Mouse (Mus musculus) lung, embryonic 16.5 days (tissue): ENCODE data around the gene Ubc. TPM values are rescaled to one million over a fixed set of nuclear protein-coding genes. Genes with fewer than 3 reads are reported as not detected.
"Not testable (repeated sequence)": the region's sequence is repeated elsewhere in the genome, so short reads cannot be mapped to it uniquely, and the experiment has no call there.

Experiments
- ATAC-seq: fragments of 200-750 bp; cut with Nextera tagmentation; 2 replicates; pipeline ENCODE4 v1.8.0; 2017; ENCODE audit warnings: low read depth, mild to moderate bottlenecking, moderate library complexity
- H3K27ac ChIP-seq: fragments of 300-500 bp; sonication (generic); 2 replicates; pipeline ENCODE4 v1.5.1; 2014; ENCODE audit warnings: mild to moderate bottlenecking, control low read depth, low read length
- H3K27me3 ChIP-seq: fragments of 300-500 bp; sonication (generic); 2 replicates; pipeline ENCODE4 v1.6.1; 2014; ENCODE audit warnings: low read depth, low read length, mixed read lengths; ENCODE audit not compliant: control insufficient read depth, insufficient read depth
- H3K36me3 ChIP-seq: fragments of 300-500 bp; sonication (generic); 2 replicates; pipeline ENCODE4 v1.6.1; 2014; ENCODE audit warnings: low read length; ENCODE audit not compliant: control insufficient read depth, insufficient read depth
- H3K4me1 ChIP-seq: fragments of 300-500 bp; sonication (generic); replicated peaks from 2 replicates; pipeline ENCODE4 v1.6.1; 2014; ENCODE audit warnings: low read length, mixed read lengths; ENCODE audit not compliant: control insufficient read depth, insufficient read depth
- H3K4me2 ChIP-seq: fragments of 300-500 bp; sonication (generic); 2 replicates; pipeline ENCODE4 v1.6.1; 2014; ENCODE audit warnings: low read depth, low read length, control low read depth
- H3K4me3 ChIP-seq: fragments of 300-500 bp; sonication (generic); 2 replicates; pipeline ENCODE4 v1.5.1; 2014; ENCODE audit warnings: mild to moderate bottlenecking, low read length, control low read depth
- H3K9ac ChIP-seq: fragments of 300-500 bp; sonication (generic); 2 replicates; pipeline ENCODE4 v1.6.1; 2014; ENCODE audit warnings: low read length, control low read depth
- H3K9me3 ChIP-seq: fragments of 300-500 bp; sonication (generic); 2 replicates; pipeline ENCODE4 v1.6.1; 2016; ENCODE audit warnings: low read length; ENCODE audit not compliant: control insufficient read depth
- WGBS: fragments of 180-500 bp; shearing (Covaris S2); extraction: QIAGEN DNeasy Blood & Tissue Kit; methylation state at CpG from one replicate; pipeline ENCODE4 v1.1.7; 2014; 5-methylcytosine and 5-hydroxymethylcytosine counted together
- polyA plus RNA-seq: library from polyadenylated mRNA; unstranded; fragments of >200 nt; fragmentation: Nextera tagmentation; extraction: Ambion mirVana; gene quantifications from 2 replicates; pipeline ENCODE4 v1.2.1, GENCODE M21; 2015

Gene Ubc
- polyA plus RNA-seq, 1 experiment from 2014 or later, result 1,205 TPM

DNA sequence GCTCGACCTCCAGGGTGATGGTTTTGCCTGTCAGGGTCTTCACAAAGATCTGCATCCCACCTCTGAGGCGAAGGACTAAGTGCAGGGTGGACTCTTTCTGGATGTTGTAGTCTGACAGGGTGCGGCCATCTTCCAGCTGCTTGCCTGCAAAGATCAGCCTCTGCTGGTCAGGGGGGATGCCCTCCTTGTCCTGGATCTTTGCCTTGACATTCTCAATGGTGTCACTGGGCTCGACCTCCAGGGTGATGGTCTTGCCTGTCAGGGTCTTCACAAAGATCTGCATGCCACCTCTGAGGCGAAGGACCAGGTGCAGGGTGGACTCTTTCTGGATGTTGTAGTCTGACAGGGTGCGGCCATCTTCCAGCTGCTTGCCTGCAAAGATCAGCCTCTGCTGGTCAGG lies 2.7 kb downstream of the Ubc start:
- not testable (repeated sequence) for H3K4me3 ChIP-seq, H3K27ac ChIP-seq, H3K27me3 ChIP-seq, H3K9me3 ChIP-seq, H3K9ac ChIP-seq, H3K4me2 ChIP-seq, ATAC-seq
- WGBS, result 88% methylated on average over 5 of the region's 6 CpGs
- H3K4me1 ChIP-seq, result peaks cover 26% of the 10 kb centered on the region
- peaks cover 16% of the 10 kb centered on the region for H3K36me3 ChIP-seq

GRCm38 (mm10) chr5:125385215-125385940 lies 4.6 kb downstream of the Ubc start:
- H3K4me3 ChIP-seq, result 0 out of 2 replicates have a peak overlapping the region, but pooled peaks have one; percentile 7
- WGBS, result 65% methylated on average over 8 of the region's 8 CpGs
- no peak overlapping the region for H3K27ac ChIP-seq
- peaks cover 16% of the 10 kb centered on the region for H3K4me1 ChIP-seq
- peaks cover 16% of the 10 kb centered on the region for H3K36me3 ChIP-seq
- H3K9me3 ChIP-seq, result no peaks in the 10 kb centered on the region
- no peak overlapping the region for H3K4me2 ChIP-seq
- H3K27me3 ChIP-seq, result no peaks in the 10 kb centered on the region
- H3K9ac ChIP-seq, result no peak overlapping the region
- no peak for ATAC-seq

DNA sequence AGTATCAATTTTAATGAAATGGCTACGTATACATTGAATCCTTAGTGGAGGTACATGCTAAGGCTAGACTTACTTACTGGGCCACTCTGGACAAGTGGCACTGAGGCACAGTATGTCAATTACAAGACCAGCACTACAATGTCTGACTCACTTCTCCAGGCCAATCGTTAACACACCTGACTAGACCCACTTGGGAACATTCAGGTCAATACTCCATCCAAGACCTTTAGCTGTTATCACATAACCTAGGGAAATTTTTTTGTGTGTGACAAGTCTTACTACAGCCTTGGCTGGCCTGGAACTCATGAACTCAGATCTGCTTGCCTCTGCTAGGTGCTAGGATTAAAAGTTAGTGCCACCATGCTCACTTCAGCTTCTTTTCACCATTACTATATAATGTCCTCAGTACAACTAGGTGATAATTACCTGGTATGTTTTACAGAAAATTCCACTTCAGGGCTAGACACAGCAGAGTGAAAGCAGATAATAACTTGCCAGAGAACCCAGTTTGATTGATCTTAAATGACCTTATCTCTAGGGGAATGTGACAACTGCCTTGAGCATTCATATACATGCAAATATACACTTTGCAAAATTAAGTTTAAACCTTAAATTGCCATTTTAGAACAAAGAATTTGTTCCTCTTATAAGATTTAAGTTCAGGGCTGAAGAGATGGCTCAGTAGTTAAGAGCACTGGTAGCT lies 5.3 kb downstream of the Ubc start:
- Histone ChIP-seq H3K4me1 (peaks cover 14% of the 10 kb centered on the region), H3K4me3 (no peak overlapping the region), H3K9ac (no peak overlapping the region), H3K27me3 (no peaks in the 10 kb centered on the region), H3K27ac (no peak overlapping the region), H3K9me3 (no peaks in the 10 kb centered on the region), H3K36me3 (peaks cover 16% of the 10 kb centered on the region), H3K4me2 (no peak overlapping the region)
- ATAC-seq, result no peak
- WGBS, result 64% methylated on average over 2 of the region's 2 CpGs

- 69% methylated on average over 3 of the region's 3 CpGs for WGBS
- H3K4me2 ChIP-seq, result no peak overlapping the region
- H3K36me3 ChIP-seq, result peaks cover 16% of the 10 kb centered on the region
- ATAC-seq, result no peak
- no peak overlapping the region for H3K27ac ChIP-seq
- peaks cover 14% of the 10 kb centered on the region for H3K4me1 ChIP-seq
- H3K4me3 ChIP-seq, result no peak overlapping the region
- H3K9me3 ChIP-seq, result no peaks in the 10 kb centered on the region
- no peak overlapping the region for H3K9ac ChIP-seq
- H3K27me3 ChIP-seq, result no peaks in the 10 kb centered on the region
These were observed 6.2 kb downstream of the Ubc start for GRCm38 (mm10) chr5:125383637-125384420.

DNA sequence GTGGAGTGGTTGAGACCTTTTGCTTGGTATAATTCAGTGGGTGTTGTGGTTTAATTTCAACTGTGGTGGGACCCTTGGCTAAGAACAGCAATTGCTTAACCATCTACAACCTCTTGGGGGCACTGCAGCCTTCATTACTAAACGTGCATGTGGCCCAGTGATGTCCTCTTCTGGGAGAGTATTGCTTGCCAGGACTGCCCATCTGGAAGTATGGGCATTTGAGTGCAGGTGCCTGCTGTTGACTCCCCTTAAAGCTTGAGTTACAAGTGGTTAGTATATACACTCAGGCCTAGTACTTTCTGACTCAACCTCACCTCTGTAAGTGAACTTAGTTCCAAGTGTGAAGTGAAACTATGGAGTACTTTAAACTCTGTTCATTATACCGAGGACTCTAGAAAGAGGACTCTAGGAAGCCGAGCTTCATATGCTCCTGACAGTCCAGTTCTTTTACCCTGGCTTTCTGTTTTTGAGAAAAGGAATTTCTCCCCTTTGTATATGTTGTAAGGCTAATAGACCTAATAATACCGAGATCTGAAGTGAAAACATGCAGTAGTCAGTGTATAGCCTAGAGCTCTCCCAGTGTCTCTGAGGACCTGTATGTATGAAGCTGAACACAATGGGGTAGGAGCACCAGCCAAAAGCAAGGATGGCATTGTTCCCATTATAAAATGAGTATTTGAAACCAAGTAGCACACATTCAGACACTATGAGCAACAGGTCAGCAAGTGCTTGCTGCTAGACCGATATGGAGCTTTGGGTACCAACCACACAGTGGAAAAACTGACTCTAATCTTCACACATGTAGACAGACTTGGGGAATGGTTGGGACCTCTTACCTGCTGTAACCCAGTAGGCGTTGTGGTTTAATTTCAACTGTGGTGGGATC lies 7.1 kb downstream of the Ubc start:
- Histone ChIP-seq H3K4me2 (no peak overlapping the region), H3K27ac (no peak overlapping the region), H3K4me3 (no peak overlapping the region), H3K9ac (no peak overlapping the region), H3K27me3 (no peaks in the 10 kb centered on the region), H3K36me3 (peaks cover 14% of the 10 kb centered on the region), H3K4me1 (peaks cover 9% of the 10 kb centered on the region), H3K9me3 (no peaks in the 10 kb centered on the region)
- ATAC-seq, result peak; percentile 87
- 35% methylated on average over 6 of the region's 6 CpGs for WGBS

GRCm38 (mm10) chr5:125381954-125382672 lies 7.9 kb downstream of the Ubc start:
- 55% methylated on average over 5 of the region's 5 CpGs for WGBS

GRCm38 (mm10) chr5:125378919-125379318 lies 11.1 kb downstream of the Ubc start:
- no peak overlapping the region for H3K4me3 ChIP-seq
- no peaks in the 10 kb centered on the region; the same call in 1 of the 2 replicates for H3K9me3 ChIP-seq
- no peak overlapping the region for H3K27ac ChIP-seq
- no peak for ATAC-seq
- H3K4me1 ChIP-seq, result no peaks in the 10 kb centered on the region
- H3K9ac ChIP-seq, result no peak overlapping the region
- H3K36me3 ChIP-seq, result no peaks in the 10 kb centered on the region
- WGBS, result 82% methylated on average over 5 of the region's 5 CpGs
- no peaks in the 10 kb centered on the region for H3K27me3 ChIP-seq
- no peak overlapping the region for H3K4me2 ChIP-seq

More at GRCm38 (mm10) chr5:125381954-125382672, 7.9 kb downstream of the Ubc start:
- Histone ChIP-seq H3K4me3 (no peak overlapping the region), H3K27me3 (no peaks in the 10 kb centered on the region), H3K9ac (no peak overlapping the region), H3K36me3 (peaks cover 14% of the 10 kb centered on the region), H3K9me3 (no peaks in the 10 kb centered on the region), H3K4me2 (no peak overlapping the region), H3K27ac (no peak overlapping the region), H3K4me1 (peaks cover 9% of the 10 kb centered on the region)
- ATAC-seq, result no peak; the same call in 1 of the 2 replicates

DNA sequence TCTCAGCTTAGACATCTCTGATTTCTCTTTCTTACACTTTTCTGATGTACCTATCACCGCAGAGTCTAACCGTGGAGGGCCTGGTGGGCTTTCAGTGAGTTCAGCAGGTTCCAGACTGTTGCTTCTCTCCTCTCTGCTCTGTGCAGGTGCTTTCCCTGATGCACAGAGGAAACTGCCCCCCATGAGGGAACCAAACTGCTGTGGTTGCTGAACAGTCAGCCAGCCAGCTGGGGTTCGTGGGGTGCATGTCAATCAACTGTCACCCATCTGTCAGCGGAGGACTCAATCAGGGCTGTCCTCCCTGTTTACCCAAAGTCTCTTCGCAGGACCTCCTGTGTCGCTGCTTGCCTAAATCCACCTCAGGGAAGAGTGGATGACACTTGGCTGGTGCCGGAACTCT lies 12.8 kb downstream of the Ubc start:
- Histone ChIP-seq H3K36me3 (no peaks in the 10 kb centered on the region), H3K4me3 (no peak overlapping the region), H3K9me3 (no peaks in the 10 kb centered on the region; the same call in 1 of the 2 replicates), H3K27me3 (no peaks in the 10 kb centered on the region), H3K27ac (no peak overlapping the region), H3K4me1 (no peaks in the 10 kb centered on the region), H3K9ac (no peak overlapping the region), H3K4me2 (no peak overlapping the region)
- WGBS, result 51% methylated on average over 7 of the region's 7 CpGs
- no peak for ATAC-seq
